Mouse (Mus musculus): ENCODE measurements around the gene Ralgapb. TPM values are rescaled to one million over a fixed set of nuclear protein-coding genes. Genes with fewer than 3 reads are reported as not detected.
"Not testable (repeated sequence)": the region's sequence is repeated elsewhere in the genome, so short reads cannot be mapped to it uniquely, and the experiment has no call there.

The Ralgapb gene
- total RNA-seq (2021), result 10 to 100 TPM; 35.0 to 35.8 TPM
- long read RNA-seq, experiment 1, full-length matches to known transcripts, result 1 of 5 reads
- long read RNA-seq, experiment 1, partial matches to known transcripts, result 3 of 5 reads
- long read RNA-seq, experiment 1, other reads (novel, unspliced or antisense), result 1 of 5 reads
- long read RNA-seq, experiment 2, partial matches to known transcripts, result 0 of 2 reads
- long read RNA-seq, experiment 2, other reads (novel, unspliced or antisense), result 2 of 2 reads

DNA sequence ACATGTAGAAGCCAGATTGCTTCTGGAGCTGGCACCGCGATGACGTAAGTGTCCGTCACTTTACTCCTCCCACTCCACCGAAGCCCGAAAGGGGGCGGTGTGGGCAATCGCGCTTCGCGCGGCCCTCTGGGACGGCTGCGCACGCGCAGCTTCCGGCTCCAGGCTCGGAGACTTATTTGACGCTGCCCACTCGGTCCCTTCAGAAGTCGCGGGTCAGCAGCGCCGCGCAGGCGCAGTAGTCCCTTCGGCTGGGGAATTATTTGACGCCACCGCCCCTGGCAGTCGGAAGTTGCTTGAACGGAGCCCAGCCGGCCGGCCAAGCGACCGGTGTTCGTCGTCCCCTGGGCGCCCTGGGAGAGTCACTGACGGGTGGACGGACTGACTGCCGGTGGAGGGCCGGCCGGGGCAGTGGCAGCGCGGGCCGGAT is at the start of gene Ralgapb:
Gene Ralgapb (plus strand): TSS at position 254 of the 427 bp plus-strand sequence.
- peak; percentile 98 to 99 for DNase-seq

DNA sequence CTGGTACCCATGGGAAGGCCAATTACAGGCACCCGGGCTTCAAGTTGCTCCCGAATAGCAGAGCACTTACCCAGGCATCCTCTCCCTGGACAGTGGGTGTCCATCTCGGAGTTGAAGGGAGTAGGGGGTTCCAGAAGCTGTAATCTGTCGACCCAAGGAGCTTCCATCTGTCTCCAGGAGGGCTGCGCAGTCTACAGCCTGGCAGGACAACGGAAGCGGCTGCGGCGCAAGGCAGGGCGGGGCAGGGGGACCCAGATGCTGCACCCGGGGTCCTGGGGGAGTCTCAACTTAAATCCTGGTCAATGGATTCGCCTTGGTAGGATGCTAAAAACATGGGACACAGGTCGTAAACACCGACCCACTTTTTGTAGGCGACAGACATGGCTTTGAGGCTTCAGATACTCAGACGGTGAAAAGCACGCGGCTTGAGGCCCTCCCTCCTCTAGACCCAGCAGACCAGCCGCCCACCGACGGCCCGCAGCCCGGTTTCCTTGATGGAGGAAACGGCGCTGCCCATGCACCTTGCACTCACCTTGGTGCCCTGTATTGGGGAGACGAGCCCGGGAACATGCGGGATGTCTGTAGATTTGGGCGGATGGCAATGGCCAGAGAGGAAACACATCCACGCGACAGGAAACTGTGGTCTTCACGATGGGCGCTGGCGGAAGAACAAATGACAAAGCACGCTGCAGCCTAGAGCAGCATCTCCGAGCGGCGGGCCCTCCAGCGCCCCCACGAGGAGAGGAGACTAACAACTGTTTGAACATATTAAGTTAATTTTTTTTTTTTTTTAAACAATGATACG is 48.6 kb upstream of the Ralgapb start:
- DNase-seq, result peak; percentile 87

DNA sequence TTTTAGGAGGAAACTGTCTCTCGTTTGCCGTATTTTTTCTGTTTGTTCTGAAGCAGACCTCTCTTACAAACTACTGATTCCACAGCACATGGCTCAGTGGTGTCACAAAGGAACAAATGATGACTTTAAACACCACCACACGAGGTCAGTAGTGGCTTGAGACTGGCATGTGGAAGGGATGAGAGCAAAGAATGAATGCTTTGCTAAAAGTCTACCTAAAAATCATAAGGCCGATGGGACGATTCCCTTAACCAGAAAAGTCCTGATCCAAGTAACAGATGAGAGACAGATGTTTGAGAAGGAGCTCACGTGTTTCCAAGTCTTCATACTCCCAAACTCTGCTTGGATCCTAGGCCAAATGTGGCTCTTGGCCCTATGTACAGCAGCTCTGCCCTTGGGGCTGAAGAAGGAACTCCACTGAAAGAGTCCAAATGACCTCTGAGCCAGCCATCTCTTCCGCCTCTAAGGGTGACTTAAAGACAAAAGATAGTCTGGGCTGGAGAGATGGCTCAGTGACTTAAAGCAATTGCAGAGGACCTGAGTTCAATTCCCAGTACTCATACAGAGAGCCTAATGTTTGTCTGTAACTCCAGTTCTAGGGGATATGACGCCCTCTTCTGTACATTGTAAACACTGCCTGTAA is 47.8 kb upstream of the Ralgapb start:
- no peak for DNase-seq

DNA sequence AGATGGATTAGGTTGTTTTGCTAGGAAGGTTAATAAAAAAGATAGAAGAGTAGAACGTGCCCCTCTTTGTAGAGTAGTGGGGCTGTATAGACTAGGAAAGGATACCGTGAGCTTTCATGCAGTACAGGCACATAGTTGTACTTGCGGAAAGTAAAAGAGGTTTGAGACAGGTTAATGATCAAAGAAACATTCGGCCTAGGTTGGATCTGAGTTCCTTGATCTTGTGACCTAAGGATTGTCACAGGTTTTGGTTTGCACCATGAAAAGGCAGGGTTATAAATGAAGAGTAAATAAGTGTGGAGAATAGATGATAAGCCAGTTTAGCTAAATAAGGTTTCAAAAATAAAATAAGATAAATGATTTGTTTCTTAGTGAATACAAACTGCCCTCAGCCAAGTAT is 45.5 kb upstream of the Ralgapb start:
- no peak for DNase-seq

DNA sequence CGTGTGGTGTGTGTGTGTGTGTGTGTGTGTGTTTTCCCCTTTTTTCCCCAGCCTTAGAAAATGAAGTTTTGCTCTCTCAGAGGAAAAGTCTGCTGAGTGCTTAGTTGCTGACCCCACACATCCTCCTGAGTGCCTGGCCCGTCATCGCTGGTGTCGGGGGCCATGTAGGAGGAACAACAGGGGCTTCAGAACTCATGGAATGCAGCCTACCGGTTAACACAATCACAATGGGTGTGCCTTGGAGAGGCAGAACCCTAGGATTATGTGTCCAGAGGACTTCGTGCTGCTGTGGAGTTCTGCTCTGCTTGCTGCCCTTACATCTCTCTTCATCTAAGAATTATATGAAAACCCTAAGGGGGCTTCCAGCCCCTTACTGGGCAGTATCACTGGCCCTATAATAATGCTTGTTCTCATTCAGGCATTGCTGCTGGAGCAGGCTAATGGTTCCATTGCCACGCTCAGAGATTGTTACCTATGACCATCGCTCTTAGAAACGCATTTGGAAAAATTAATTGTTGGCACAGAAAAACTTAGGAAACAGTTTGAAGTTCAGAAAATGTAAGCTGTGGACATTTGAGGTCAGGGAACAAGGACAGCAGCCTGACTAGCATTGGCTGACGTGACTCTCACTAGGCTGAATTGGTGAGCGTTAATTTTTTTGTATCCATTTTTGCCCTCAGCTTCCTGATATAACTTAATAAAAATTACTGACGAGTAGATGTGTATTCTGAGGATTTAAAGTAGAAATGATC is 44.4 kb upstream of the Ralgapb start:
- DNase-seq, result no peak

DNA sequence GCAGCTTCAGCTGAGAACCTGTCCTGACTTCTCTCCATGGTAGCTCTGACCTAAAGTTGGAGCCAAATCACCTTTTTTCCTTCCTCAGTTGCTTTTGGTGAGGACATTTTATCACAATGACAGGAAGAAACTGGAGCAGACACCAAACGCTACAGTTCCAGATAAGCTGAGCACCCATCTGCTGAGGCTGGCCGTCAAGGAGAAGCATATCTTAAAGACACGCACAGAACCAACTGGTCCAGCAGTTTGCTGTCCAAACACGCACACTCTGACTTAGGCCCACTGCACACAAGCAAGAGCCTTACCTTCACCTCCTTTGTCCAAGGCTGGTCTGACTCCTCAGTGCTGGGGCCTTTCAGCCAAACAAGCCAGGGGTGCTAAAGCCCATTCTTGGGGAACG is 42.0 kb upstream of the Ralgapb start:
- DNase-seq, result no peak

DNA sequence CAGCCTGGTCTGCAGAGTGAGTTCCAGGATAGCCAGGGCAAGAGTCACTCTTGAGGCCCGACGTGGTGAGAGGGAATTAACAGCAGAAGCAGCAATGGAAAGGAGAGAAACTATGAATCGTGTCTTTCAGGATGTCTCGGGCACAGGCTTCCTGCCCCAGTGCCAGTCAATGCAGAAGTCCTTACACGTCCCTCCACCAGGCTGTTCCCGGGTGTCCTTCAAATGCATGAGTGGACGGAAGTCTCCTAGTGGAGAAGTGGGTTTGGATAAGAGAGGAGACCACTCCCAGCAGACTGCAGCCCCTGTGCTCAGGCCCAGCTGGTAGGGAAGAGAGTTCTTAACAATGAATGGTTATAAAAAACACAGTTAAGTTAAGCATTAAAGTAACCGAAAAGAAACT is 41.3 kb upstream of the Ralgapb start:
- DNase-seq, result no peak

DNA sequence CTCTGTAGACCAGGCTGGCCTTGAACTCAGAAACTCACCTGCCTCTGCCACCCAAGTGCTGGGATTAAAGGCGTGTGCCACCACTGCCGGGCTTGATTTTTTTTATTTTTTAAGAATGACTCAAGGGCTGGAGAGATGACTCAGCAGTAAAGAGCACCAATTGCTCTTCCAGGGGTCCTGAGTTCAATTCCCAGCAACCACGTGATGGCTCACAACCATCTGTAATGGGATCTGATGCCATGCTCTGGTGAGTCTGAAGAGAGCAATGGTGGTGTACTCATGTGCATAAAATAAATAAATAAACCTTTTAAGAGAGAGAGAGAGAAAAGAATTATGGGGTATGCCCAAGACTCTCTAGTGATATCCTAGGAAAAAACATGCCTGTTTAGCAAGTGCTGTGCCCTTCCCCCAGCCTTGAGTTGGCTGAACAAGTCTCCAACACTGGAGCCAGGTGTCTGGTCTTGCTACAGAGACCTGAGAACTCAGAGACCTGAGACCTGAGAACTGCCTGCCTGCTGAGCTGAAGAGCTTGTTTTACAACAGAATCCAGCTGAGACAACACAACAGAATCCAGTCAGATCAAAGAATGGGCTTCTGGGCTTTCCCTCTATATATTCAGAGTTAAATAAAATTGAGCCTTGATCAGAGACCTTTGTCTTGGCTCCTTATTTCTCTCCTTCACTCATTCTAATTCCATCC is 40.0 kb upstream of the Ralgapb start:
- DNase-seq, result no peak

DNA sequence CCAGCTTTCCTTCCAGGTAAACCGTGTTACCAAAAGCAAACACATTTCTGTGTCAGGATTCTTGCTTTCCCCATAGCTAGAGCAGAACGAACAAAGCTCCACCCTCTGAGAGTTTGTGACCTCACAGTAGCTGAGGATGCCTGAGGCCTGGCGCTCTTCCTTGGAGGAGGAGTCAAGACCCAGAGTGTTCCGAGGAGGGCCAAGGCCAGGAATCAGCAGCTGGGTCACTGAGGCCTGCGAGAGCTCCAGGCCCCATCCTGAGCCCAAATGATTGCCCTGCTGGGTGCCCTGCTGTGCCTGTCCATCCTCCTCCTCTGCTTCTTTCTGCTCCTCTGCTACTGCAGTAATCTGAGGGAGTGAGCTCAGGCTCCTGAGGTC is 39.5 kb upstream of the Ralgapb start:
- DNase-seq, result no peak

DNA sequence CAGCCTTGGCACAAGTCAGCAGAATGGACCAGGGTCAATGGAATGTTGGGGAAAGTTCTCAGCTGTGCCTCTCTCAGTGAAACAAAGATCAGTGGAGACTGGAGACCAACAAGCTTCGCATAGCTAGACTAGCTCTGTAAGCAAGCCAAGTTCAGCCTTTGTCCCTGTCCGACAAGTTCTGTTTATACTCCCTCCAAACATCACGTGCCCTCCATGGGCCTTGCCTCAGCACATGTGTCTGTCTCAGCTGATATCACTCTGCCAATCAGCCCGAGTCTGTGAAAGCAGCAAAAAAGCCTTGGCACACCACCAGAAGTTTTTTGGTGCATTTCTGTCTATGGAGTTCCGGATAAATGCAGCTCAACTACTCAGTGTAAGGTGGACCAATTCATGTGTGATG is 36.6 kb upstream of the Ralgapb start:
- no peak for DNase-seq

DNA sequence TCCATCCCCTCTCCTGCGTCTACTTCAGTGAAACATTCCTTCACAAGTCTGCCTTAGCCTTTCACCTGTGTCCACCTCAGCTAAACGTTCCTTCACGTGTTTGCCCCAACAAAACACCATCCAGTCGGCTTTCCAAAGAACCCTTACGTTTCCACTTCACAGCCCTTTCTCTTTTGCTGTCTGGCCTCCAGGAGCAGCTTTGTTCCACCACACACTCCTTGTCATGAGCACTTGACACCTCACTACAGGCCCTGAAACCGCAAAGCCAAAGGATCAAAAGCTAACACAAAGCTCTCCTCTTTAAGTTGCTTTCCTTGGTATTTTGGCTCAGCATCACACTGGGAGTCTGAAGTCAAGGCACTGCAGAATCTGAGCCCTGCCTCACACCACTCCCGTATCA is 36.1 kb upstream of the Ralgapb start:
- DNase-seq, result no peak

DNA sequence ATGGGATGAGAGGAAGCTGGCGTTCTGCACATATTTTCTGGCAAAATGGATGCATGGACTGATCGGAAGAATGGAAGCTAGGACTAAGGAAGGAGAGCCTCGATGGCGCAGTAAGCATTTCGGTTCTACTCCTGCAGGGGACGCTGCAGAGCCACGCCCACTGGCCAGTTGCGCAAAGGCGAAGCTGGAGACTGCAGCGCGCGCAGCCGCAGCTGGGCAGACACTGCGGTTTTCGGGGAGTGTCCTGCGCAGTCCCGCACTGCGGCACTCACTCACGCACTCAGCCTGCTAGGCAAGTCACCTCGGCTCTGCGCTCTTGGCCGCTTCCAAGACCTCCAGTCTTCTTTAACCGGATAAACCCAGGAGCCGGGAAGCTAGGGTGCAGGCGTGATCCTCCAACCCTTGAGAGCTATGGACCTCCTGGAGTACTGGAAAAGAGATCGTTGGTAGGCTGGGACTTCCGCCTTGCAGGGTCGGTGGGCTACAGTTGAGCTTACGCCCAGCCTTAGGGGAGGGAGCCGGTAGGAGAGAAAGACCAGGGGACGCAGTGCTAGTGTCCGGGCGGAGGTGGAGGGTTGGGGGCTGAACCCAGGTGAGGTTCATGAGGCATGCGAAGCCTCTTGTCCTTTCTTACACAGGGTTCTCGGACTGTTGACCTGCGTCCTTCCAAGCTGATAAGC is 34.1 kb upstream of the Ralgapb start, which contains the start of gene Snhg11:
Gene Snhg11 (plus strand): TSS at position 196 of the 680 bp plus-strand sequence.
- no peak for DNase-seq

DNA sequence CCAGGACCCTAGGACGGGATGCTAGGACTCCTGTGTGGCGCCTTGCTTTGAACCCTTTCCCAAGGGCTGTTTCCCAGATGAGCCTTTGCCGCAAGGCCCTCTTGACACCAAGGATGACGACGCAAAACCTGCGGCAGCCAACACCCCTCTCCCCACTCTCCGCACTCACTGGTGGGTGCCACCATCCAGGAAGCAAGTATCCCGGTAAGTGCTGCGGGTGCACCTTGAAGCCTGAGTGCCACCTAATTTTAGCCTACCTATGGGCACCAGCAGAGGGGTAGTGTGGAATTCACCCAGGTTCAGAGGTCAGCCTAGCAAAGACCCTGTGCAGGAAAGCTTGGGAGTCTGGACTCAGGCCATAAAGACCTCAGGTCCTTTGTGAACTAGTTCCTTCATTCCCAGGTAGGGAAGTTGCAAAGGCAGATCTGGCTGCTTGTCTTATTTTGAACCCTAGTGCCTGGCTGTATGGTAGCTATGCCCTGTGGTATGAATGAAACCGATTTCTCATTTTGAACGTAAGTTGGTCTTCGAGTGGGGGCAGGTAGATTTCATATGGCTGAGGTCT is 33.4 kb upstream of the Ralgapb start:
- DNase-seq, result no peak

DNA sequence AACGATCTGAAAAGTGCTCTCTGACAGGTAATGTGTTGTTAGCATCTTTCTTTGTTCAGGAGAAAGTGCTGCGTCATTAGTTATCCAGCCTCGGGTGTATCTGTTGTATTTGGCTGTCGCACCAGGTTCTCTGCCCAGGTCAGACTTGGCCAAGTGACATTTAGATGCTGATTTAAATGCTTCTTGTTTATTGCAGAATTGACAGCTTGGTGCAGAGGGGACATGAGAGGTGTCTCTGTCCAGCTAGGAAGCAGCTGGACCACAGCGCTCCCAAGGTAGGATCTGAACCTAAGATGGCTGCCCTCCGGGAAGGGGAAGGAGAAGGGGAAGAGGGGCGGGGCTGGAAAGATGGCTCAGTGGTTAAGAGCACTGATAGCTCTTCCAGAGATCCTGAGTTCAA is 32.9 kb upstream of the Ralgapb start:
- no peak for DNase-seq

DNA sequence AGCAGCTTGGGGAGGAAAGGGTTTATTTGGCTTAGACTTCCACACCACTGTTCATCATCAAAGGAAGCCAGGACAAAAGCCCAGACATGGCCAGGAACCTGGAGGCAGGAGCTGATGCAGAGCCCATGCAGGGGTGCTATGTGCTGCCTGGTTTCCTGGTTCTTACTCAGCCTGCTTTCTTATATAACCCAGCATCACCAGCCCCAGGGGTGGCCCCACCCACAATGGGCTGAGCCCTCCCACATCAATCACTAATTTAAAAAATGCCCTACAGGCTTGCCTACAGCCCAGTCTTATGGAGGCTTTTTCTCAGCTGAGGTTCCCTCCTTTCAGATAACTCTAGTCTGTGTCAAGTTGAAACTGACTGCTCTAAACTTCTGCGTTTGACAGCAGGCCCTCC is 31.8 kb upstream of the Ralgapb start:
- DNase-seq, result no peak

DNA sequence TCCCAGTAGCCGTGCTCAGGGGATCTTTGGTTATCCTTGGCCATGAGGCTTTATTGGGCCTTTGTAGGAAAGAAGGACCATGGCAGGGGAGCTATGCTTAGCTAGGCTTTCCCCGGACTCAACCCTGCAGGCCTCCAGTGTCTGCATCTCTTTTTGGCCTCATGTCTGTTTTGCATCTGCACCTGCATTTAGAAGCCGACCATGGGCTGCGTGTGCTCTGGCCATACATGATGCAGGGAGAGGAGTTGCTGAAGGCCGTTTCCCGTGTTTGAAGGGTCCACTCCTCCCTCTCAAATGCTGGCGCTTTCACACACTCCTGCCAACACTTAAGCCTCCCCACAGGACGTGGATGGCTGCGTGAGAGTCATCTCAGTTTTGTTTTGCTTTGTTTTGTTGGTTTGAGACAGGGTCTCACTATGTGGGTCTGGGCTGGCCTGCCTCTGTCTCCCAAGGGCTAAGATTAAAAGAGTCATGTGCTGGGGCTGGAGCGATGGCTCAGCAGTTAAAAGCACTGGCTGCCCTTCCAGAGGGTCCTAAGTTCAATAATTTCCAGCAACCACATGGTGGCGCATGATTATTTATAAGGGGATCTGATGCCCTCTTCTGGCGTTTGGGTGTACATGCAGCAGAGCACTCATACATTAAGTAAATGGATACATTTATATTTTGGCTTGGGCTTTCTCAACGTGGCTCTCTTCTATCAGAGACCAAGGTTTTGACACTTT is 30.1 kb upstream of the Ralgapb start:
- peak; percentile 55 to 73 for DNase-seq

DNA sequence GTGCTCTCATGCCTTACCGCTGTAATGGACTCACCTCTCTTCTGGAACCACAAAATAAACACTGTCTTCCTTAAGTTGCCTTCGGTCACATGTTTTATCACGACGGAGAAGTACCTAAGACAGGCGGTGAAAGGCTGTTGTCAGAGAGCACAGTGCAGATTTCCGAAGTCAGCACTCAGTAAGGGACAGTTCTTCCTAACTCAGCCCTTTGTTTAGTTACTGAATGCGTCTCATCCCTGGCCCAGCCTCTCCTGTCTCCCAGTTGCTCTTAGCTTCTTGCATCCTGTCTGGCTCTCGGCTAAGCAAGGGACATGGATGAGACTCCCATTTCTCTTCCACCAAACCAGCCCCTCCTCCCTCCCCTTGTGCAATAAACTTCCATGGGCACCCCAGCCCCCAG is 23.6 kb upstream of the Ralgapb start:
- no peak for DNase-seq

DNA sequence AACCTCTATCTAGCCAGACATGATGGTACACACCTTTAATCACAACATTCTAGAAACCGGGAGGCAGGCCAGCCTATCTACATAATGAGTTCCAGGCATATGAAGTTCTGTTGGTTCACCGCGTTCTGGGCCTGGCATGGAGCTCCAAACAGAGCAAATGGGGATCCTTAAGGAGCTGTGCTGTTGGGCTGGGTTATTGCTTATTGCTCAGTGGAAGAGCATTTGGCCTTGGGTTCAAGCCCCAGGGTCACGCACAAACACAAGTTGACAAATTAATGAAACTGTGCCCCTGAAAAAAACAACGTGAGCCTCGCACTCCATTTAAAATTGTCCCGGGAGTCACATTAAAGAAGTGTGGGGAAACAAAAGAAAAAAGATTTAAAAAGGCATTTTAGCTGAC is 20.2 kb upstream of the Ralgapb start:
- DNase-seq, result no peak

DNA sequence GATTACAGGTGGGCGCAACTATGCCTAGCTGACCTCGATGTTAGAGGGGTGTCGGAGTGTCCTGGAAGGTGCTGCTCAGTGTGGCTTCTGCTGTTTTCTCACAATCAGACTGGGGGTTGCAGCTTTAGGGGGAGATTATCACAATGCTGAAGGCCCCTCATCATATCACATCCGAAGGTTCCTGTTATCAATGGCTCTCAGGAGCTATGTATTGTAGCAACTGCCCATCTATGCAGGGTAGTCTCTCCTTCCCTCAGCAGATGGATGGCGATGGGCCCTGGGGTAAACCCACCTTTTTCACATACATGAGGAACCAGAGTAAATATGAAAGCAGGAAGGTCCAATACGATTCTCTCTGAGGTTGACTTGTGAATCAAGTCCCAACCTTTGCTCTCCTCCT is 13.3 kb upstream of the Ralgapb start:
- DNase-seq, result no peak

DNA sequence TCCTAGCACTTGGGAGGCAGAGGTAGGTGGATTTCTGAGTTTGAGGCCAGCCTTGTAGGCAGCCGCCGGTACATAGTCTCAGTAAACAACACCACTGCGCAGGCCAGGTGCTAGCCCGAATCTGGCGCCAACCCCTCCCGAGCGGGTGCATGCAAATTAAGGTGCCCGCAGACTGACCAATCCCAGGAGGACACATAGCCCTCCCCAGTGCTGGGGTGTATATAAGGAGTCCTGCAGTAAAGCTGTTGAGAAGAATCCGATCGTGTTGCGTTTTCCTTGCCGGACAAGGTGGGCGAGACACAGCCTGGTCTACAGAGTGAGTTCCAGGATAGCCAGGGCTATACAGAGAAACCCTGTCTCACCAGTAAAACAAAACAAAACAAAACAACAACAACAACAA is 12.5 kb upstream of the Ralgapb start:
- DNase-seq, result not testable (repeated sequence)
